8 mouse cellular contexts compared by ENCODE assay signal in the genomic region with DNA sequence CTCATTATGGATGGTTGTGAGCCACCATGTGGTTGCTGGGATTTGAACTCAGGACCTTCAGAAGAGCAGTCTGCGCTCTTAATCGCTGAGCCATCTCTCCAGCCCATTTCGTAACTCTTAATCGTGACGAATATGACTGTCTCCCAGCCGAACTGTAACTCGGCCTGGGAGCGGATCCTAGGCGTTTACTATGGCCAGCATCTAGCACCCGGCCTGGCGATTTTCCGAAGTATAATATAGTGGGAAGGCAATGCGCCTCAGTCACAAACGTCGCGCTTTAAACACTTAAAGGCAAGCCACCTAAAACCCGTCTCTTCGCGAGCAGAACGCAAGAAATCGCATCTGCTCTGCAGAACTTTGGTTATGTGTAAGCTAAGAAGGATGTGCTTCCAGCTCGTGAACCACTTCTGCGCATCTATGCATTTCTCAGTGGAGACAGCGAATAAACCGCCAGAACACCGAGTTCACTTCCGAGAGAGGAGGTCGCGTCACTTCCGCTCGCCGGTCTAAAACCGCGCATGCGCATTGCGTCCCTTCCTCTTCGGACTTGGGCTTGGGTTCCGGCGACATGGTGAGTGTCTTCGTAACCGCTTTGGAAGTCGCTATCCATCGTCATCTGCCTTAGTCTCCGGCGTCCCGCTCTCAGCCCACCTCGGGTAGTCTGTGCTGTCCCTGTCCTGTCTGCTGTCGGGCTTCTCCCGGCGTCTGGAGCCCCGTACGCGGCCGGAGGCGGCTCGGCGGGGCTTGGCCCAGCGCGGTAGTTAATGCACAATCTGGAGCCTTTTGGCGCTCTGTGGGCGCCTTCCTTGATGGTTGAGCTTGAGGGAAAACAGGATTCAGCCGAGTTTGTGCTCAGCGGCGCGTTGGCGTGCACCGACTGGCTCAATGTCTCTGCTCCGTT. TPM values are rescaled to one million over a fixed set of nuclear protein-coding genes. Genes with fewer than 3 reads are reported as not detected.
A peak's percentile ranks its signal among the peaks of the same experiment; 100 is the strongest.
DNase-seq lines count a peak whose midpoint lies in the region; ATAC-seq and TF ChIP-seq lines count a peak whose summit lies in the region.

TSS of gene Rpl37a (plus strand) at position 538 of the 901 bp plus-strand sequence.

- peak within 1 kb of the TSS; percentile 84 for H3ac ChIP-seq in C2C12 (ENCODE audit: control insufficient read depth, insufficient read length, low read depth)

- peak; percentile 90 for ATAC-seq in heart, embryonic 12.5 days (ENCODE audit: insufficient number of reproducible peaks, low FRiP score)
- peak; percentile 90 for ATAC-seq in kidney, postnatal 0 days (replicated peaks; ENCODE audit: low FRiP score, low read depth)
- peak; percentile 84 for ATAC-seq in liver, embryonic 11.5 days (replicated peaks; ENCODE audit: low FRiP score)
- peak; percentile 91 for ATAC-seq in stomach, embryonic 14.5 days (ENCODE audit: insufficient number of reproducible peaks, insufficient read depth, low FRiP score, low read depth)

- peak; percentile 99 for DNase-seq in brain, embryonic 14.5 days (ENCODE audit: low read depth)
- peak; percentile 98 for DNase-seq in kidney, postnatal 0 days (ENCODE audit: low spot score)
- peak; percentile 89 for DNase-seq in liver, embryonic 11.5 days (ENCODE audit: low spot score)
- DNase-seq in naive thymus-derived CD4-positive, alpha-beta T cell, adult 2 months (ENCODE audit: low read depth), result peak; percentile 97

- peaks cover 26% of the 10 kb centered on the region for H3K79me3 ChIP-seq in C2C12 (ENCODE audit: low read depth)

- no peaks in the 10 kb centered on the region for H3K9me3 ChIP-seq in erythroblast, embryonic 14.5 days (ENCODE audit: control insufficient read depth, low read length)
- H3K9me3 ChIP-seq in heart, embryonic 12.5 days (replicated peaks), result no peaks in the 10 kb centered on the region
- H3K9me3 ChIP-seq in kidney, postnatal 0 days (replicated peaks; ENCODE audit: low read length), result no peaks in the 10 kb centered on the region
- H3K9me3 ChIP-seq in liver, embryonic 11.5 days (ENCODE audit: control insufficient read depth, low read length), result no peaks in the 10 kb centered on the region
- H3K9me3 ChIP-seq in stomach, embryonic 14.5 days (ENCODE audit: control insufficient read depth, low read depth, low read length), result no peaks in the 10 kb centered on the region

- TF ChIP-seq POLR2A in brain, embryonic 14.5 days (IDR thresholded peaks at IDR 0.05; ENCODE audit: borderline replicate concordance, extremely low read depth, insufficient read depth, insufficient read length, poor library complexity, severe bottlenecking), result peak; percentile 46; the same call in 1 of the 2 replicates

- H3K4me3 ChIP-seq in C2C12 (ENCODE audit: insufficient read depth, poor library complexity, severe bottlenecking), result peak within 1 kb of the TSS; percentile 75
- H3K4me3 ChIP-seq in erythroblast, embryonic 14.5 days (replicated peaks), result peak within 1 kb of the TSS; percentile 70
- peak within 1 kb of the TSS; percentile 76 for H3K4me3 ChIP-seq in heart, embryonic 12.5 days
- H3K4me3 ChIP-seq in kidney, postnatal 0 days (replicated peaks; ENCODE audit: low read depth, low read length), result peak within 1 kb of the TSS; percentile 71
- H3K4me3 ChIP-seq in liver, embryonic 11.5 days (ENCODE audit: low read depth, low read length), result peak within 1 kb of the TSS; percentile 84
- H3K4me3 ChIP-seq in stomach, embryonic 14.5 days (ENCODE audit: low read depth, low read length), result peak within 1 kb of the TSS; percentile 73

- peaks cover 40% of the 10 kb centered on the region for H3K79me2 ChIP-seq in C2C12 (ENCODE audit: control insufficient read depth, insufficient read depth)

- 2% methylated on average over 68 of the region's 68 CpGs for WGBS in heart, embryonic 12.5 days
- 2% methylated on average over 68 of the region's 68 CpGs for WGBS in kidney, postnatal 0 days
- WGBS in liver, embryonic 11.5 days, result 2% methylated on average over 68 of the region's 68 CpGs
- WGBS in stomach, embryonic 14.5 days, result 2% methylated on average over 68 of the region's 68 CpGs

- peak within 1 kb of the TSS; percentile 94 for H3K9ac ChIP-seq in heart, embryonic 12.5 days
- H3K9ac ChIP-seq in kidney, postnatal 0 days (ENCODE audit: low read depth, low read length), result peak within 1 kb of the TSS; percentile 75
- H3K9ac ChIP-seq in liver, embryonic 11.5 days (ENCODE audit: low read depth, low read length), result peak within 1 kb of the TSS; percentile 91
- H3K9ac ChIP-seq in stomach, embryonic 14.5 days (replicated peaks; ENCODE audit: low read depth, low read length), result peak within 1 kb of the TSS; percentile 86

- H3K36me3 ChIP-seq in C2C12 (ENCODE audit: control insufficient read depth, insufficient read depth), result peaks cover 35% of the 10 kb centered on the region
- H3K36me3 ChIP-seq in erythroblast, embryonic 14.5 days (ENCODE audit: control insufficient read depth), result peaks cover 36% of the 10 kb centered on the region
- peaks cover 29% of the 10 kb centered on the region for H3K36me3 ChIP-seq in heart, embryonic 12.5 days
- peaks cover 9% of the 10 kb centered on the region for H3K36me3 ChIP-seq in kidney, postnatal 0 days (ENCODE audit: insufficient read depth, low read length)
- peaks cover 15% of the 10 kb centered on the region for H3K36me3 ChIP-seq in liver, embryonic 11.5 days (ENCODE audit: control insufficient read depth, insufficient read depth, low read length)
- H3K36me3 ChIP-seq in stomach, embryonic 14.5 days (ENCODE audit: control insufficient read depth, insufficient read depth, low read length), result peaks cover 26% of the 10 kb centered on the region; the same call in 1 of the 2 replicates

- no peak for TF ChIP-seq CTCF in C2C12 (IDR thresholded peaks at IDR 0.05; ENCODE audit: control insufficient read depth, insufficient read depth, insufficient read length)
- no peak for TF ChIP-seq CTCF in brain, embryonic 14.5 days (IDR thresholded peaks at IDR 0.05; ENCODE audit: borderline replicate concordance, extremely low read depth, insufficient read depth, insufficient read length)
- peak; percentile 15; the same call in 1 of the 2 replicates for TF ChIP-seq CTCF in kidney, postnatal 0 days (IDR thresholded peaks at IDR 0.05; ENCODE audit: low read depth)

- H3K27ac ChIP-seq in heart, embryonic 12.5 days (ENCODE audit: poor library complexity, severe bottlenecking), result peak within 1 kb of the TSS; percentile 86
- H3K27ac ChIP-seq in kidney, postnatal 0 days, result peak within 1 kb of the TSS; percentile 84
- H3K27ac ChIP-seq in liver, embryonic 11.5 days (ENCODE audit: low read depth, low read length), result peak within 1 kb of the TSS; percentile 92
- H3K27ac ChIP-seq in stomach, embryonic 14.5 days (ENCODE audit: low read length), result peak within 1 kb of the TSS; percentile 74

- no peaks in the 10 kb centered on the region for H3K27me3 ChIP-seq in C2C12 (ENCODE audit: control insufficient read depth, insufficient read depth, insufficient read length)
- H3K27me3 ChIP-seq in erythroblast, embryonic 14.5 days (ENCODE audit: control insufficient read depth), result no peaks in the 10 kb centered on the region
- H3K27me3 ChIP-seq in heart, embryonic 12.5 days (replicated peaks), result no peaks in the 10 kb centered on the region
- H3K27me3 ChIP-seq in kidney, postnatal 0 days (ENCODE audit: insufficient read depth, low read length), result no peaks in the 10 kb centered on the region
- no peaks in the 10 kb centered on the region for H3K27me3 ChIP-seq in liver, embryonic 11.5 days (replicated peaks; ENCODE audit: control insufficient read depth, insufficient read depth, low read length)
- no peaks in the 10 kb centered on the region for H3K27me3 ChIP-seq in stomach, embryonic 14.5 days (ENCODE audit: control insufficient read depth, insufficient read depth, low read length)

- peak within 1 kb of the TSS; percentile 82 for H3K4me2 ChIP-seq in heart, embryonic 12.5 days
- peak within 1 kb of the TSS; percentile 66 for H3K4me2 ChIP-seq in kidney, postnatal 0 days (ENCODE audit: low read length)
- peak within 1 kb of the TSS; percentile 90 for H3K4me2 ChIP-seq in liver, embryonic 11.5 days
- peak within 1 kb of the TSS; percentile 77 for H3K4me2 ChIP-seq in stomach, embryonic 14.5 days (replicated peaks; ENCODE audit: low read depth, low read length)

- H3K4me1 ChIP-seq in erythroblast, embryonic 14.5 days (ENCODE audit: control insufficient read depth), result peaks cover 24% of the 10 kb centered on the region
- H3K4me1 ChIP-seq in heart, embryonic 12.5 days (replicated peaks), result peaks cover 13% of the 10 kb centered on the region
- peaks cover 8% of the 10 kb centered on the region; the same call in 1 of the 2 replicates for H3K4me1 ChIP-seq in kidney, postnatal 0 days (replicated peaks; ENCODE audit: insufficient read depth, low read length)
- peaks cover 11% of the 10 kb centered on the region for H3K4me1 ChIP-seq in liver, embryonic 11.5 days (replicated peaks; ENCODE audit: control insufficient read depth, insufficient read depth, low read length)
- H3K4me1 ChIP-seq in stomach, embryonic 14.5 days (ENCODE audit: control insufficient read depth, insufficient read depth, low read length), result peaks cover 5% of the 10 kb centered on the region; the same call in 1 of the 2 replicates

TF ChIP-seq in C2C12, 6 proteins besides CTCF, POLR2A, EP300 and RAD21:
- TF ChIP-seq MYOD1 (IDR thresholded peaks at IDR 0.05; ENCODE audit: control insufficient read depth, insufficient read length, low read depth), result no peak
- TF ChIP-seq MAX (IDR thresholded peaks at IDR 0.05), result peak; percentile 53
- no peak for TF ChIP-seq MYOG (IDR thresholded peaks at IDR 0.05; ENCODE audit: control insufficient read depth, extremely low read depth, insufficient read length)

RNA-seq across cellular contexts. Expression of gene Rpl37a, which starts in this region (rescaled TPM):
- polyA plus RNA-seq in C2C12 (2012; fragmentation: generic; extraction: Trizol), result 3,206 TPM
- 1,149 and 1,406 TPM in 2 replicates for polyA plus RNA-seq in brain, embryonic 14.5 days (2012; rRNA removed)
- polyA plus RNA-seq in erythroblast, embryonic 14.5 days (2012), result 20.1 and 25.7 TPM in 2 replicates
- polyA plus RNA-seq in heart, embryonic 12.5 days (2016; fragmentation: Nextera tagmentation; extraction: Ambion mirVana), result 1,106 and 1,125 TPM in 2 replicates
- 2,374 and 2,839 TPM in 2 replicates for polyA plus RNA-seq in kidney, postnatal 0 days (2015; fragmentation: Nextera tagmentation; extraction: Ambion mirVana)
- polyA plus RNA-seq in liver, embryonic 11.5 days (2014; fragmentation: Nextera tagmentation; extraction: Ambion mirVana), result 1,988 and 2,199 TPM in 2 replicates
- polyA plus RNA-seq in stomach, embryonic 14.5 days (2014; fragmentation: Nextera tagmentation; extraction: Ambion mirVana), result 2,303 and 2,476 TPM in 2 replicates

Comparison
In these comparisons a context has a peak if more than half of its experiments do, and no peak if none do; other contexts are left out.
1. Peak in every context shown above with its lines: DNase-seq, ATAC-seq, H3K4me3 ChIP-seq and H3K27ac ChIP-seq.
2. RNA of gene Rpl37a (polyA plus RNA-seq): 3,206 TPM in C2C12 (single experiment), 2,374 to 2,839 TPM in kidney, postnatal 0 days, 2,303 to 2,476 TPM in stomach, embryonic 14.5 days, 1,988 to 2,199 TPM in liver, embryonic 11.5 days, 1,149 to 1,406 TPM in brain, embryonic 14.5 days and 1,106 to 1,125 TPM in heart, embryonic 12.5 days; 20.1 to 25.7 TPM in erythroblast, embryonic 14.5 days; every median in the first group is over 10 times any median in the second.